Mouse (Mus musculus) hindbrain, embryonic 12.5 days (tissue): Measurements from ENCODE around the gene Pbx1. TPM values are rescaled to one million over a fixed set of nuclear protein-coding genes. Genes with fewer than 3 reads are reported as not detected.

Source experiments
- ATAC-seq: fragments of 200-750 bp; cut with Nextera tagmentation; 2 replicates; pipeline ENCODE4 v1.8.0; 2017; ENCODE audit warnings: moderate TSS enrichment; ENCODE audit not compliant: low FRiP score
- H3K27ac ChIP-seq: fragments of 300-500 bp; sonication (generic); 2 replicates; pipeline ENCODE4 v1.5.1; 2016; ENCODE audit warnings: mild to moderate bottlenecking
- H3K27me3 ChIP-seq: fragments of 300-500 bp; sonication (generic); 2 replicates; pipeline ENCODE4 v1.6.1; 2016; ENCODE audit warnings: mild to moderate bottlenecking
- H3K36me3 ChIP-seq: fragments of 300-500 bp; sonication (generic); 2 replicates; pipeline ENCODE4 v1.6.1; 2016; ENCODE audit warnings: mild to moderate bottlenecking
- H3K4me1 ChIP-seq: fragments of 300-500 bp; sonication (generic); 2 replicates; pipeline ENCODE4 v1.6.1; 2016
- H3K4me2 ChIP-seq: fragments of 300-500 bp; sonication (generic); replicated peaks from 2 replicates; pipeline ENCODE4 v1.6.1; 2016; ENCODE audit warnings: mild to moderate bottlenecking
- H3K4me3 ChIP-seq: fragments of 300-500 bp; sonication (generic); 2 replicates; pipeline ENCODE4 v1.5.1; 2016; ENCODE audit warnings: mild to moderate bottlenecking
- H3K9ac ChIP-seq: fragments of 300-500 bp; sonication (generic); 2 replicates; pipeline ENCODE4 v1.6.1; 2016; ENCODE audit warnings: mild to moderate bottlenecking, moderate library complexity
- H3K9me3 ChIP-seq: fragments of 300-500 bp; sonication (generic); replicated peaks from 2 replicates; pipeline ENCODE4 v1.6.1; 2016; ENCODE audit warnings: mild to moderate bottlenecking
- WGBS: fragments of 180-500 bp; shearing (Covaris S2); methylation state at CpG from one replicate; pipeline ENCODE4 v1.1.7; 2016; 5-methylcytosine and 5-hydroxymethylcytosine counted together
- polyA plus RNA-seq: library from polyadenylated mRNA; unstranded; fragments of >200 nt; fragmentation: Nextera tagmentation; extraction: Ambion mirVana; gene quantifications from 2 replicates; pipeline ENCODE4 v1.2.1, GENCODE M21; 2016

Gene Pbx1
- polyA plus RNA-seq, 1 experiment from 2014 or later, result 56.3 TPM

- H3K27me3 ChIP-seq, result no peaks in the 10 kb centered on the region
- H3K4me2 ChIP-seq, result no peak overlapping the region
- ATAC-seq, result no peak
- peaks cover 67% of the 10 kb centered on the region for H3K4me1 ChIP-seq
- no peak overlapping the region for H3K9ac ChIP-seq
- no peaks in the 10 kb centered on the region for H3K9me3 ChIP-seq
- H3K36me3 ChIP-seq, result 0 out of 2 replicates have a peak, but pooled peaks cover 2% of the 10 kb centered on the region
- no peak overlapping the region for H3K27ac ChIP-seq
- WGBS, result 63% methylated on average over 9 of the region's 9 CpGs
- H3K4me3 ChIP-seq, result no peak overlapping the region
Measured at GRCm38 (mm10) chr1:168380241-168380770, 51.8 kb downstream of the Pbx1 start.

GRCm38 (mm10) chr1:168377650-168378049 is 54.4 kb downstream of the Pbx1 start:
- Histone ChIP-seq H3K36me3 (no peaks in the 10 kb centered on the region), H3K27me3 (no peaks in the 10 kb centered on the region), H3K4me1 (peaks cover 47% of the 10 kb centered on the region), H3K27ac (no peak overlapping the region), H3K4me2 (no peak overlapping the region), H3K9me3 (no peaks in the 10 kb centered on the region), H3K9ac (no peak overlapping the region), H3K4me3 (no peak overlapping the region)
- 35% methylated on average over 6 of the region's 6 CpGs for WGBS
- no peak for ATAC-seq

GRCm38 (mm10) chr1:168376330-168376729 is 55.7 kb downstream of the Pbx1 start:
- Histone ChIP-seq H3K36me3 (no peaks in the 10 kb centered on the region), H3K27me3 (no peaks in the 10 kb centered on the region), H3K27ac (no peak overlapping the region), H3K9me3 (no peaks in the 10 kb centered on the region), H3K4me3 (no peak overlapping the region), H3K4me2 (no peak overlapping the region), H3K4me1 (peaks cover 34% of the 10 kb centered on the region), H3K9ac (no peak overlapping the region)
- 56% methylated on average over 3 of the region's 3 CpGs for WGBS
- no peak for ATAC-seq

GRCm38 (mm10) chr1:168374953-168375600 is 57.0 kb downstream of the Pbx1 start:
- Histone ChIP-seq H3K9ac (no peak overlapping the region), H3K4me2 (no peak overlapping the region), H3K4me3 (no peak overlapping the region), H3K27me3 (no peaks in the 10 kb centered on the region), H3K9me3 (no peaks in the 10 kb centered on the region), H3K27ac (no peak overlapping the region), H3K36me3 (0 out of 2 replicates have a peak, but pooled peaks cover 2% of the 10 kb centered on the region), H3K4me1 (peaks cover 21% of the 10 kb centered on the region)
- ATAC-seq, result no peak
- WGBS, result 86% methylated on average over 12 of the region's 12 CpGs

GRCm38 (mm10) chr1:168372089-168372488 is 60.0 kb downstream of the Pbx1 start:
- Histone ChIP-seq H3K4me1 (peaks cover 21% of the 10 kb centered on the region), H3K27ac (no peak overlapping the region), H3K36me3 (0 out of 2 replicates have a peak, but pooled peaks cover 2% of the 10 kb centered on the region), H3K9ac (no peak overlapping the region), H3K4me2 (no peak overlapping the region), H3K9me3 (no peaks in the 10 kb centered on the region), H3K27me3 (no peaks in the 10 kb centered on the region), H3K4me3 (no peak overlapping the region)
- ATAC-seq, result no peak
- 87% methylated on average over 2 of the region's 2 CpGs for WGBS

- Histone ChIP-seq H3K4me2 (no peak overlapping the region), H3K27ac (no peak overlapping the region), H3K9me3 (no peaks in the 10 kb centered on the region), H3K4me1 (peaks cover 26% of the 10 kb centered on the region), H3K27me3 (no peaks in the 10 kb centered on the region), H3K4me3 (no peak overlapping the region), H3K9ac (no peak overlapping the region), H3K36me3 (0 out of 2 replicates have a peak, but pooled peaks cover 2% of the 10 kb centered on the region)
- 72% methylated on average over 9 of the region's 9 CpGs for WGBS
- ATAC-seq, result no peak
Measured at GRCm38 (mm10) chr1:168370966-168371365, 61.1 kb downstream of the Pbx1 start.

GRCm38 (mm10) chr1:168366261-168366660 is 65.8 kb downstream of the Pbx1 start:
- Histone ChIP-seq H3K9ac (no peak overlapping the region), H3K27ac (no peak overlapping the region), H3K4me3 (no peak overlapping the region), H3K4me1 (peaks cover 53% of the 10 kb centered on the region), H3K4me2 (no peak overlapping the region), H3K9me3 (no peaks in the 10 kb centered on the region), H3K36me3 (0 out of 2 replicates have a peak, but pooled peaks cover 2% of the 10 kb centered on the region), H3K27me3 (no peaks in the 10 kb centered on the region)
- ATAC-seq, result no peak
- WGBS, result 79% methylated on average over 5 of the region's 5 CpGs

- Histone ChIP-seq H3K4me2 (no peak overlapping the region), H3K27me3 (no peaks in the 10 kb centered on the region), H3K9me3 (no peaks in the 10 kb centered on the region), H3K36me3 (no peaks in the 10 kb centered on the region), H3K4me1 (peaks cover 66% of the 10 kb centered on the region), H3K27ac (no peak overlapping the region), H3K9ac (no peak overlapping the region), H3K4me3 (no peak overlapping the region)
- ATAC-seq, result no peak
- WGBS, result 59% methylated on average over 7 of the region's 7 CpGs
Measured at GRCm38 (mm10) chr1:168364325-168364724, 67.7 kb downstream of the Pbx1 start.

- H3K27me3 ChIP-seq, result no peaks in the 10 kb centered on the region
- H3K4me2 ChIP-seq, result no peak overlapping the region
- H3K27ac ChIP-seq, result no peak overlapping the region
- peaks cover 72% of the 10 kb centered on the region for H3K4me1 ChIP-seq
- 89% methylated on average over 11 of the region's 11 CpGs for WGBS
- H3K9ac ChIP-seq, result no peak overlapping the region
- H3K36me3 ChIP-seq, result no peaks in the 10 kb centered on the region
- H3K4me3 ChIP-seq, result no peak overlapping the region
- ATAC-seq, result no peak
- H3K9me3 ChIP-seq, result no peaks in the 10 kb centered on the region
Measured at GRCm38 (mm10) chr1:168363053-168363452, 69.0 kb downstream of the Pbx1 start.

GRCm38 (mm10) chr1:168362464-168362863 is 69.6 kb downstream of the Pbx1 start:
- no peak for ATAC-seq
- Histone ChIP-seq H3K4me1 (peaks cover 73% of the 10 kb centered on the region), H3K27me3 (no peaks in the 10 kb centered on the region), H3K9ac (no peak overlapping the region), H3K4me2 (no peak overlapping the region), H3K27ac (no peak overlapping the region), H3K4me3 (no peak overlapping the region), H3K36me3 (no peaks in the 10 kb centered on the region), H3K9me3 (no peaks in the 10 kb centered on the region)
- WGBS, result 71% methylated on average over 10 of the region's 10 CpGs

GRCm38 (mm10) chr1:168357680-168358611 is 74.1 kb downstream of the Pbx1 start:
- no peaks in the 10 kb centered on the region for H3K36me3 ChIP-seq
- H3K4me2 ChIP-seq, result peak overlapping the region; percentile 51
- H3K9ac ChIP-seq, result peak overlapping the region; percentile 32
- H3K4me1 ChIP-seq, result peaks cover 87% of the 10 kb centered on the region
- peak; percentile 73 for ATAC-seq
- 4% methylated on average over 26 of the region's 26 CpGs for WGBS
- peak overlapping the region; percentile 12 for H3K4me3 ChIP-seq
- H3K27ac ChIP-seq, result peak overlapping the region; percentile 90
- H3K27me3 ChIP-seq, result no peaks in the 10 kb centered on the region
- no peaks in the 10 kb centered on the region for H3K9me3 ChIP-seq

GRCm38 (mm10) chr1:168356970-168357441 is 75.1 kb downstream of the Pbx1 start:
- ATAC-seq, result peak; percentile 60
- Histone ChIP-seq H3K27ac (peak overlapping the region; percentile 90), H3K4me3 (peak overlapping the region; percentile 17; the same call in 1 of the 2 replicates), H3K9ac (peak overlapping the region; percentile 41; the same call in 1 of the 2 replicates), H3K9me3 (no peaks in the 10 kb centered on the region), H3K36me3 (0 out of 2 replicates have a peak, but pooled peaks cover under 1% of the 10 kb centered on the region), H3K4me2 (peak overlapping the region; percentile 51), H3K27me3 (no peaks in the 10 kb centered on the region), H3K4me1 (peaks cover 86% of the 10 kb centered on the region)
- WGBS, result 4% methylated on average over 14 of the region's 14 CpGs
